Mouse (Mus musculus) retina, postnatal 7 days (tissue): Measurements from ENCODE around the gene BC030867.
A peak's percentile ranks its signal among the peaks of the same experiment; 100 is the strongest.

Experiments
- DNase-seq: peaks from one replicate; pipeline ENCODE4 v3.0.0-alpha.2; 2012; ENCODE audit warnings: low read depth, low spot score

Gene BC030867

DNA sequence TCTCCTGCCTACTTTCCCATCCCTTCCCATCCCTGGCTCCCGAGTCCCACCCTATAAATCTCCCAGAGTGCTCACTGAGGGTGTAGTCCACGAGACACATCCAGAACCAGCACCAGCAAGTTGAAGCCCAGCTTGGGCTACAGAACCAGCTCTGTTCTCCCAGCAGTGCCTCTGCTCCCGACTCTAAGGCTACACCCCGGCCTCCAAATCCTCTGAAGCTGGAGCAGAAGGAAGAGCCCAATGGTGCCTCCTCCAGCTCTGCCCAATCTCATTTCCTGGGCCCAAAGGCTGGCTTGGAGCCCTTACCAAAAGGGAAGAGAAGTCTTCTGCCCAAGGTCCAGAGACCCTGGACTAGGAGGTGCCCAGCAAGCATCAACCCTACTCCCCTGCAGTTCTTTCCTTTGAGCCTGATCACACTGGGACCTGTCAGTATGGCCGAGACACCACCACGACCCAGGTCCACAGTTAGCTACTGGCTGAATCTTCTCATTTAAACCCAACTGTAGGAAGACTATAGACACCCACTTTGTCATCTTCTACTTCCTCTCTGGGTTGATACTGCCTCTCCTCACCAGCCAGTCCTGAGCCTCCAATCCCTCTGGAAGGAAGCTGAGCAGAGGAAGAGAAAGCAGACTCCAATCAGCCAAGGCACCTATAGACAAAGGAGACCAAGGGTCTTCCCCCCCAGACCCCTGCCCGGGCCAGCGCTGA lies 27.3 kb upstream of the BC030867 start:
- no peak for DNase-seq

DNA sequence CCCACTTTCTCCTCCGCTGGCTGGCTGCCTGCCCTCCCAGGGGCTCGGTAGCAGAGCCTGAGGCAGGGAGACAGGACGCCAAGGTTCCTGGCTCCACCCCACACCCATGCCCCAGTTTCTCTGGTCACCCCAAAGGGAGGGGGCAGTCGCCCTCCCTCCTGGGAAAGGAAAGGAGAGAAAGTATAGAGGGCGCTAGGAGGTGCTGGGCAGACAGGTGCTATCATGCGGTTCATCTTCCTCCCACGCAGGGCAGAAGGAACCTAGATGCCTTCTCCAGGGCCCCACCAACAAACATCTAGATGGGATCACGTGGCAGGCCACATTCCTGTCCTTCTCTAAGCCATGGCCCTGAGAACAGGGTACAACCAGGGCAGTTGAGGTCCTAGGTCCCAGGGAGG lies 26.7 kb upstream of the BC030867 start:
- DNase-seq, result no peak

- peak; percentile 58 for DNase-seq
Observed at GRCm38 (mm10) chr11:102223166-102223565, 25.5 kb upstream of the BC030867 start.

- no peak for DNase-seq
Observed at GRCm38 (mm10) chr11:102224686-102225085, 24.0 kb upstream of the BC030867 start.

GRCm38 (mm10) chr11:102225221-102225620 lies 23.5 kb upstream of the BC030867 start:
- DNase-seq, result no peak

DNA sequence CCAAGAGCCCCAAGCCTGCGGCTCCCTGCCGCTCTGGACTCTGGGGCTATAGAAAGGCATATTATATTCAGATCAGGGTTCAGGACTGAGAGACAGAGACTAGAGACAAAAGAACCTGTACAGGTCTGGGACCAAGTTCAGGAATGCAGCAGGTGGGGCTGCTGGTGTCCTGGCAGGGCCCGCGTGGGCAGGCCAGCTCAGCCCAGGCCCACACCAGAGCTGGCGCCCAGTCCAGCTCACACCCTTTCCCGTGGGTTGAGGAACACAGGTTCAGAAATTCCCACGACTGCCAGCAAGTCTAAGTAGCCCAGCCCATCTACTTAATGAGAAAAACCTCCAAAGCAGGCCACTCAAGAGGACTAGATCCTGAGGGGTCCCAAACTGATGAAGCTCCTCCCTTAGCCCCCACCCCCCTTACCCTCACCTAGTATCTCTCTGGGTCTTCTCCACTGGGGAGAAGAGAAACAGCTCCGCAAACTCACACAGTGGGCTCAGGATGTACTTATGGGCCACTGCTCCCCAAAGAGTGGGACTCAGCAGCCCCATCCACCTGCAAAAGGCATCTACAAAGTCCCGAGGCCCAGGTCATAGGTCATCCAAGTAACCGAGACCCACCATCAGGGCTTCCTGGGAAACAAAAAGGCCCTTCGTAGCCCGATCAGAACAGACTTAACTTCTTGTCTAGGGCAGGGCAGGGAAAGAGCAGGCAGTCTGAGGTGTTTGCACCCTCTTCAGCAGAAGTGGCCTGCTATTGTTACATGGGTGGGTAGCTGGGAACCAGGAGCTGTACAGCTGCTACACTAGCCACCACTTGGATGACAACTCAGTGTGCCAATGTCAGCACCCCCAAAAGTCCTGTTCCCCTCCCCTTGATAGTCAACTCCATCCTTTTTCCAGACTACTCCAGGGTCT lies 22.4 kb upstream of the BC030867 start:
- DNase-seq, result no peak

DNA sequence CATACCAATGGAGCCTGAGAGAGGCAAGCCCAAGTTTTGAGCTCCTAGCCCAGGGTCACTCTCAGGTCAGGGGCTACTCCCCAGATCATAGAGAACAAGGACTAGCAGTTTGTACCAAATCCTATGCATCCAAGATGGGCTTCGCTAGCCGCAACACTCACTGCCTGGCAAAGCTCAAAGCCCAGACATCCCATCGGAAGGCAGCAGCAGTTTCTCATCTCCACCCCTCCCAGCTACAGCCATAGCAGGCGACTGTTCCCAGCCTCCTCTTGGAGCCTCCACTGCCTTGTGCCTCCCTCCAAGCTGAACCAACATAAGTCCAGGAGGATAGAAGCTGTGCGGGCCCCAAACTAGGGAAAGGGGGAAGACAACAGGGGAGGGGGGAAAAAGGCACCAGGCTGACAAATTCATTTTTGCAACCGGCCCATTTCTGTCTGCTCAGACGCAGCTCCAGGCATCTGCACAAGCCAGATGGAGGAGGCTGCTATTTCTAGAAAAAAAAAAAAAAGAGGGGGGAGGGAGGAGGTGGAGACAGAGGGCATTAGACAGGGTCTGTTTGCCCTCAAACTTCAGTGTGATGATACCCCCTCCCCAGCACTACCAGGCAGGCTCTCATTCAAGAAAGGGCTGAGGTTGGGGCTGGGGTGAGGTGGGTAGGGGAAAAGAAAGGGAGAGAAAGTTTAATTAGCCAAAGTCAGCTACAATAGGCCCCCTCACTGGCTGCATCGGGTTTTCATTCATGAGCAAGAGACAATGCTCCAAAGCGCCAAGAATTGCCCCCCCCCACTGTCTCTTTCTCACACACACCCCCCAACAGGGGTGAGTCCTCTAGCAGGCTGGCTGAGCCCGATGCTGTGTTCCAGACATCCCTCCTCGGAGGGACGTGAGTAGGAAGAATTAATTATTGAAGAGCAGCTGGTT lies 21.2 kb upstream of the BC030867 start:
- DNase-seq, result no peak

DNA sequence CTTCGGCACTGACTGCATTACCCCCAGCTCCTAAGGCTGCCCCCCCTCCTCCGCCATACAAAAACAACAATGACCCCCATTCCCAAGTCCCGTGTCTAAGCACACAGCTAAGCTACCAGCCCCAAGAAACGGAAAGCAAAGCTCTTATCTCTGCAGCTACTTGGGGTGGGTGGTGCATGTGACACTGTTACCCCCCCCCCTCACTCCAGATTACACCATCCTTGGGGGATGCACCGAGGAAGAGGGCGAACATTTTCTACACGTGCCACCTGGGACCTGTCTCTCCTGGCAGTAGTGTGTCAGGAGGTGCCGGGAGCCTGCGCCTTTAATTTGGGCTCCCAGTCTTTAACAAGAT lies 20.5 kb upstream of the BC030867 start:
- DNase-seq, result no peak

DNA sequence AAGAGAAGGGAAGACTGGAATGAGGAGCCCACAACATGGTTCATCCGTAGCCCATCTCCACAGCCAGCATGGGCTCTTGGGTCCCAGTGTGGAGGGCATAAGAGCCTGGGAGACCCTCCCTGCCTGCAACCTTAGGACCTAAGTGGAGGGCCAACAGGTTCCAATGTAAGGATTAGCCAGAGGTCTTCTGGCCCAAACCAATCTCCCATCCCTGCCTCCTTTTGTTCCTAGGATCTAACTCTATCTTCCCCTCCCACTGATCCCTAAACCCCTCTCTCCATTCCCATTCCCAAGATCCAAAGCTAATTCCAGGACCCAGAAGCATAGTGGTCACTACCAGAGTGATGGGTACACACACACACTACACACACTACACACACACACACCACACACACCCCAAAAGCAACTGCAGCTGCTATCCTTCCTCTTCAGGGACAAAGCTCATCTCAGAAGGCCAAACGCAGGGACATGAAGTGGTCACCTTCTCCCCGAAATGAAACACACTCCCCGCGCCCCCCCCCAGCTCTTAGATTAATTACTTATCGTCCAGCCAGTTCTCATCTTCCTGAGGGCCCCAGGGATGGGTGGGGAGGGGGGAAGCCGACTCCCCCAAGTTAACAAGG lies 19.9 kb upstream of the BC030867 start:
- DNase-seq, result no peak

- DNase-seq, result no peak
Observed at GRCm38 (mm10) chr11:102229331-102229953, 19.2 kb upstream of the BC030867 start.

DNA sequence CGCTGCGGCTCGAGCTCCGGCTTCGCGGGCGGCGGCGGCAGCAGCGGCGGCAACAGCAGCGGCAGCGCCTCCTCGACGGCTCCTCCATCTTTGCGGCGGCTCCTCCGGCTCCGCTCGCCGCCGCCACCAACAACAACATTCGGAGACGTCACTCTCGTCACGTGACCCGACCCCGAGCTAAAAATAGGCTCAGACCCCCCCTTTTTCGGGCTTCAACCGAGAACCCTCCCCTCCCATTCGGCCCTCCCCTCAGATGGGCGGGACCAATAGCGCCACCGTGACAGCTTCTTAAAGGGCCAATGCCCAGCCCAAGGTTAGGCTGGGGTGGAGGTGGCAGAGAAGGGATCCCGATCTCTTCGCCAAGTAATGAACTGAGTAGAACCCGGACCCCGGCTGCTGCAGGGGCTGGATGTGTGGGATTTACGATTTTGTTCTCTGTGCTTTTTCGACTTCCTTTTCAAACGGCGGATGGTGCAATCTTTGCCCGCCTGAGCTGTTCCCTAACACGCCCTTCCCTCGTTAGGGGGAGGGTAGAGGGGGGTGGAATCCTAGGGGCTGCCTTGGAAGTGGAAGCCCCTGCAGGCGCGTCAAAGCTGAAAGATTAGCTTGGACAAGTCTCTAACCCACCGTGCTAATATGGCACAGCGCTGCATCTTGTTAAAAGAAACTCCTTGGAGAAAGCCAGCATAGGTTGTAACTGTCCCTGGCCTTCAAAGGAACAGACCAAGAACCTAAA lies 18.5 kb upstream of the BC030867 start, which contains the start of gene Hdac5:
Gene Hdac5 (minus strand): TSS at position 161 of the 736 bp plus-strand sequence.
- DNase-seq, result peak; percentile 98

- DNase-seq, result no peak
Observed at GRCm38 (mm10) chr11:102236022-102236421, 12.7 kb upstream of the BC030867 start.

DNA sequence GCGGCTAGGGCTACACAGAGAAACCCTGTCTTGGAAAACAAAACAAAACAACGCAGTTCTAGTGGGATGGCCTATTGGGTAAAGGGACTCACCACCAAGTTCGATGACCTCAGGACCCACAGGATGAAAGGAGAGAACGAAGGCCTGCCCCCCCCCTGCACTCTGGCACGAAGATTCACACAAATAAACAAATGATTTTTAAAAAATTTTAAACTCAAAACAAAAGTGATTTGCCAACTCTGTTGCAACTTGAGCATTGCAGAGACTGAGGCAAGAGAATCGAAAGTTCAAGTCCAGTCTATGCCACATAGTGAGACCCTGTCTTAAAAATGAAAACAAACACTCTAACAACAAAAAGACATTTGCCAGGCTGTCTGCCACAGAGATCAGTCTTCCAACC lies 8.0 kb upstream of the BC030867 start:
- no peak for DNase-seq

DNA sequence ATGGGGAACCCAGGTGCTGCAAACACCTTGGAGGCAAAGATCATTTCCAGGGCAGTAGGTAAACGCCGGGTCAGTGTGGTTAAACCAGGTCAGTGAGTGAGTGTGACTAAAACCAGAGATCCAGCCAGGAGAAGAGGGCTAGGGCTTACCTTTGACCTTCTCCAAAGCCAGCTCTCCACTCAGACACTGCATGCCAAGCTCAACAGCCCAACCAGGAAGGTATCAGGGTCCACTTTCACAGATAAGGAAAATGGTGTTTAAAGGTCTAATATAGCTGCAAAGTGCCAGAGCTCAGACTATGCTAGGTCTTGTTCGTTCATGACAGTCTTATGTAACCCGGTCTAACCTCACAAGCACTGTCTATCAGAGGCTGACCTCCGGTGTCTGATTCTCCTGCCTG lies 7.4 kb upstream of the BC030867 start:
- DNase-seq, result no peak

- DNase-seq, result no peak
Observed at GRCm38 (mm10) chr11:102241874-102242273, 6.8 kb upstream of the BC030867 start.

DNA sequence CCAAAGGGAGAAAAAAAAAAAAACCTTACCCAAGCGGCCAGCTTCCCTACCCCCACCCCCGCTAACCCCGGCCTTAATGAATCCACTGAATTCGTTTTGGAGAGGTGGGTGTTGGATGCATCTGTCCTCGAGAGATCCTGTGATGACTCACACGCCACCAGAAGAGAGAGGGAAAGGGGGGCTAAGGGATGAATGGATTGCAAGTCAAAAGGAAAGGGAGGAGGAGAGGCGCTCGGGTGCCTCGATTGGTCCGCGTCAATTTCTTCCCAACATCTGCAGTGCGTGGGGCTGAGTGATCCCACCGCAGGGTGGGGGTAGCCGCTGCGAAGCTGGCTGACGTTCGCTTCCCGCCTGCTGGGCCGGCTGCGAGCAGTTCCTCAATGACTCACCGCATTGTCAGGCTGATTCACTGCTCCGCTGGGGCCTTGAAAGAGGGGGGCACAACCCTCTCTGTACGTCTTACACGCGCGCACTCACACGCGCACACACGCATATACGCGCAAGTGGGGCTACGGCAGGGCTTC lies 3.7 kb upstream of the BC030867 start:
- DNase-seq, result no peak

DNA sequence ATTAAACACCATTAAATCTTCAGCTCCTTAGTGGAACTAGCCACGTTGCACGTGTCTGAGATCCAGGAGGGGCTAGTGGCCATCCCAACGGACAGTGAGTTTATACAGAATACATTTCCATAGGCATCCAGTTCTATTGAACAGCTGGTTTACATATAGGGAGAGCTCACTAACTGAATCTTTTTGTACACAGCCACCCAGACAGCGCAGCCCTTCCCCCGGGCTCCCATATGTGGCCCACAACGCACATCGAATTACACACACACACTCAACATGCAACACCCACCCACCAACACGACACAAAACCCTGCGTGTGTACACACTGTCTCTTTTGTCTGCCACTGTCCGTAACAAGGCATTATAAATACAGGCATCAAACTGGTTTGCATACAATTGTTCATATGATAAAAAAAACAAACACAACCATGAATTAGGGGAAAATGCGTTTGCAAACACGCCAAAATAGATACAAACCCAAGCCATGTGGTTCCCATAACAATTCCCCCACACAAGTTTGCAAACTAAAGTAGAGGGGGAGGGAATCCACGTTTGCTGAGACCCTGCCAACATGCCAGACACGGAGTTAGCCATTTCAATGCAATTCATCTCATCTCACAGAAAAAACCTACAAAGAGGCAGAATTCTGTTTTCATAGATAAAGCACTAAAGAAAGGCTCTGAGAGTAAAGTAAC lies 3.0 kb upstream of the BC030867 start:
- DNase-seq, result no peak

DNA sequence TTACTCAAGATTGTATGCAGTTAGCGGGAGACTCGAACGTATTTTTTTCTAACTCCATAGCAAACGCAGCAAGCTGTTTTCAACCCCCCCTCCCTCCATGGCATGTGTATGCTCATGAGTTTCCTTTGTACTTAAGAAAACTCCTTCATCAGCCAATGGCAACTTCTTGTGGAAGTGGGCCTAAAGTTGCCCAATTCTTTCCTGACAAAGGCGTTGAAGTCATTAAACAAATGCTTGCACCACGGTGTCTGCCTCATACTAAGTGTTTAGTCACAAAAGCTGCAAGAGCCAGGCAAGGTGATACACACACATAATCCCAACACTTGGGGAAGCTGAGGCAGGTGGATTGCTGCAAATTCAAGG lies 2.4 kb upstream of the BC030867 start:
- DNase-seq, result no peak

DNA sequence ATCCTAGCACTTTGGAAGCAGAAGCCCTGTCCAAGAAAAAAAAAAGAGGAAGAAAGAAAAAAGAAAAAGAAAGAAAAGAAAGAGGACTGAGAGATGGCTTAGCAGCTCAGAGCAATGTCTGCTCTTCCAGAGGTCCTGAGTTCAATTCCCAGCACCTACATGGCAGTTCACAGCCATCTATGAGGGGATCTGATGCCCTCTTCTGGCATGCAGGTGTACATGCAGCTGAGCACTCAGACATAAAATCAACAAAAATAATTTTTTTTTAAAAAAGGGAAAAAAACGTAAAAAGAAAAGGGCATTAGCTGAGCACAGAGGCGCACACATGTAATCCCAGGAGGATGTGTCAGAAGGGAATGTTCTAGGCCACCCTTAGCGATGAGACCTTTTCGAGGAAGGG lies 1.8 kb upstream of the BC030867 start:
- DNase-seq, result no peak
